Mouse (Mus musculus): ENCODE results near the gene Lpar2.

GRCm38 (mm10) chr8:69793666-69794065 is 28.6 kb upstream of the Lpar2 start:
- TF ChIP-seq GATA1 (IDR thresholded peaks at IDR 0.05; ENCODE audit: borderline replicate concordance, low read length) (no peak), FLI1 (IDR thresholded peaks at IDR 0.05; ENCODE audit: low read length) (no peak)

All from megakaryocyte, embryonic 14.5 days (primary cell).